Comparison of ENCODE assay signal across 8 mouse cellular contexts in genomic region chr10:80675405-80676197, GRCm38 (mm10). TPM values are rescaled to one million over a fixed set of nuclear protein-coding genes. Genes with fewer than 3 reads are reported as not detected.
DNase-seq lines count a peak whose midpoint lies in the region; ATAC-seq and TF ChIP-seq lines count a peak whose summit lies in the region.

No protein-coding gene starts in this region.

- H3K4me3 ChIP-seq in hindbrain, embryonic 10.5 days, result peak overlapping the region; percentile 100
- peak overlapping the region; percentile 95 for H3K4me3 ChIP-seq in liver, postnatal 0 days (ENCODE audit: low read depth, low read length)
- peak overlapping the region; percentile 92 for H3K4me3 ChIP-seq in stomach, postnatal 0 days (ENCODE audit: low read depth, low read length)

- H3K27ac ChIP-seq in hindbrain, embryonic 10.5 days, result peak overlapping the region; percentile 96
- peak overlapping the region; percentile 100 for H3K27ac ChIP-seq in liver, postnatal 0 days (ENCODE audit: low read depth)
- peak overlapping the region; percentile 93 for H3K27ac ChIP-seq in stomach, postnatal 0 days (replicated peaks)

- H3K27me3 ChIP-seq in hindbrain, embryonic 10.5 days (ENCODE audit: insufficient read depth, poor library complexity, severe bottlenecking), result no peaks in the 10 kb centered on the region
- no peaks in the 10 kb centered on the region for H3K27me3 ChIP-seq in liver, postnatal 0 days (ENCODE audit: insufficient read depth, low read length)
- H3K27me3 ChIP-seq in stomach, postnatal 0 days (ENCODE audit: control insufficient read depth, insufficient read depth, low read length), result no peaks in the 10 kb centered on the region

- peaks cover 39% of the 10 kb centered on the region for H3K36me3 ChIP-seq in hindbrain, embryonic 10.5 days
- H3K36me3 ChIP-seq in liver, postnatal 0 days (replicated peaks; ENCODE audit: insufficient read depth, low read length), result peaks cover 33% of the 10 kb centered on the region
- peaks cover 21% of the 10 kb centered on the region for H3K36me3 ChIP-seq in stomach, postnatal 0 days (ENCODE audit: control insufficient read depth, insufficient read depth, low read length)

- no peaks in the 10 kb centered on the region for H3K9me3 ChIP-seq in hindbrain, embryonic 10.5 days
- no peaks in the 10 kb centered on the region for H3K9me3 ChIP-seq in liver, postnatal 0 days (ENCODE audit: low read length)
- H3K9me3 ChIP-seq in stomach, postnatal 0 days (ENCODE audit: control insufficient read depth, low read length), result no peaks in the 10 kb centered on the region

- WGBS in hindbrain, embryonic 10.5 days, result under 1% methylated on average over 54 of the region's 54 CpGs
- WGBS in liver, postnatal 0 days (ENCODE audit: insufficient replicate concordance), result 0% methylated on average over 25 of the region's 54 CpGs
- 0% methylated on average over 43 of the region's 54 CpGs for WGBS in stomach, postnatal 0 days

- DNase-seq in cerebellum, postnatal 10 days, result no peak
- peak; percentile 22 for DNase-seq in right cerebral cortex, postnatal 25 days
- DNase-seq in right cerebral cortex, postnatal 14 days, result no peak
- DNase-seq in hindbrain, embryonic 10.5 days (ENCODE audit: low spot score), result peak; percentile 47
- no peak for DNase-seq in liver, postnatal 0 days
- DNase-seq in stomach, postnatal 0 days (ENCODE audit: low spot score), result peak; percentile 35
- no peak for DNase-seq in thymus, postnatal 14 days

- H3K9ac ChIP-seq in liver, postnatal 0 days (replicated peaks), result peak overlapping the region; percentile 96
- peak overlapping the region; percentile 98 for H3K9ac ChIP-seq in stomach, postnatal 0 days (ENCODE audit: low read length)

- H3K4me2 ChIP-seq in liver, postnatal 0 days (ENCODE audit: low read depth, low read length), result peak overlapping the region; percentile 78
- H3K4me2 ChIP-seq in stomach, postnatal 0 days (replicated peaks; ENCODE audit: low read depth), result peak overlapping the region; percentile 86

- no peak for TF ChIP-seq CTCF in liver, postnatal 0 days (IDR thresholded peaks at IDR 0.05; ENCODE audit: low read depth)
- TF ChIP-seq CTCF in stomach, postnatal 0 days (IDR thresholded peaks at IDR 0.05; ENCODE audit: low read depth), result peak; percentile 11; the same call in 1 of the 2 replicates

- ATAC-seq in cerebellum, adult (ENCODE audit: insufficient number of reproducible peaks, low FRiP score, low TSS enrichment), result peak; percentile 2; the same call in 1 of the 2 replicates
- no peak for ATAC-seq in liver, postnatal 0 days
- no peak for ATAC-seq in stomach, postnatal 0 days (ENCODE audit: low FRiP score, low TSS enrichment)

- peaks cover 83% of the 10 kb centered on the region for H3K4me1 ChIP-seq in hindbrain, embryonic 10.5 days (replicated peaks)
- H3K4me1 ChIP-seq in liver, postnatal 0 days (ENCODE audit: insufficient read depth), result peaks cover 62% of the 10 kb centered on the region
- peaks cover 31% of the 10 kb centered on the region for H3K4me1 ChIP-seq in stomach, postnatal 0 days (replicated peaks; ENCODE audit: control insufficient read depth, insufficient read depth)

- no peak for TF ChIP-seq EP300 in liver, postnatal 0 days (IDR thresholded peaks at IDR 0.05; ENCODE audit: low read depth)
- TF ChIP-seq EP300 in stomach, postnatal 0 days (optimal IDR thresholded peaks at IDR 0.05), result no peak

RNA-seq across cellular contexts. Expression of gene Mknk2, which starts 2.3 kb away (rescaled TPM):
- 93.2 and 97.8 TPM in 2 replicates for polyA plus RNA-seq in hindbrain, embryonic 10.5 days (2016; fragmentation: Nextera tagmentation; extraction: Ambion mirVana)
- polyA plus RNA-seq in liver, postnatal 0 days (2015; fragmentation: Nextera tagmentation; extraction: Ambion mirVana), result 45.8 and 46.1 TPM in 2 replicates
- polyA plus RNA-seq in stomach, postnatal 0 days (2015; fragmentation: Nextera tagmentation; extraction: Ambion mirVana), result 55.2 and 61.7 TPM in 2 replicates

RNA-seq across cellular contexts. Expression of gene Btbd2, which starts 18.7 kb away (rescaled TPM):
- 77.0 and 77.1 TPM in 2 replicates for polyA plus RNA-seq in hindbrain, embryonic 10.5 days (2016; fragmentation: Nextera tagmentation; extraction: Ambion mirVana)
- 10.7 and 11.5 TPM in 2 replicates for polyA plus RNA-seq in liver, postnatal 0 days (2015; fragmentation: Nextera tagmentation; extraction: Ambion mirVana)
- 28.3 and 30.0 TPM in 2 replicates for polyA plus RNA-seq in stomach, postnatal 0 days (2015; fragmentation: Nextera tagmentation; extraction: Ambion mirVana)

RNA-seq across cellular contexts. Expression of gene Mob3a, which starts 26.2 kb away (rescaled TPM):
- polyA plus RNA-seq in hindbrain, embryonic 10.5 days (2016; fragmentation: Nextera tagmentation; extraction: Ambion mirVana), result 68.8 and 77.2 TPM in 2 replicates
- polyA plus RNA-seq in liver, postnatal 0 days (2015; fragmentation: Nextera tagmentation; extraction: Ambion mirVana), result 14.7 and 17.3 TPM in 2 replicates
- polyA plus RNA-seq in stomach, postnatal 0 days (2015; fragmentation: Nextera tagmentation; extraction: Ambion mirVana), result 22.9 and 23.9 TPM in 2 replicates

RNA-seq across cellular contexts. Expression of gene Izumo4, which starts 26.4 kb away (rescaled TPM):
- polyA plus RNA-seq in hindbrain, embryonic 10.5 days (2016; fragmentation: Nextera tagmentation; extraction: Ambion mirVana), result 13.7 and 18.7 TPM in 2 replicates
- polyA plus RNA-seq in liver, postnatal 0 days (2015; fragmentation: Nextera tagmentation; extraction: Ambion mirVana), result 7.9 and 10.4 TPM in 2 replicates
- polyA plus RNA-seq in stomach, postnatal 0 days (2015; fragmentation: Nextera tagmentation; extraction: Ambion mirVana), result 14.8 and 18.0 TPM in 2 replicates

RNA-seq across cellular contexts. Expression of gene Csnk1g2, which starts 53.0 kb away (rescaled TPM):
- 169 and 180 TPM in 2 replicates for polyA plus RNA-seq in hindbrain, embryonic 10.5 days (2016; fragmentation: Nextera tagmentation; extraction: Ambion mirVana)
- polyA plus RNA-seq in liver, postnatal 0 days (2015; fragmentation: Nextera tagmentation; extraction: Ambion mirVana), result 41.4 and 45.8 TPM in 2 replicates
- 75.4 and 83.9 TPM in 2 replicates for polyA plus RNA-seq in stomach, postnatal 0 days (2015; fragmentation: Nextera tagmentation; extraction: Ambion mirVana)

Comparison
In these comparisons a context has a peak if more than half of its experiments do, and no peak if none do; other contexts are left out.
1. DNase-seq: peak in right cerebral cortex, postnatal 25 days (single experiment), hindbrain, embryonic 10.5 days (single experiment) and stomach, postnatal 0 days (single experiment); none in cerebellum, postnatal 10 days (0 of 2), right cerebral cortex, postnatal 14 days (single experiment), liver, postnatal 0 days (single experiment) and thymus, postnatal 14 days (single experiment).
2. Peak in every context shown above with its lines, with median percentiles within 50 percentile points of each other: H3K27ac ChIP-seq and H3K4me3 ChIP-seq.